Mouse (Mus musculus) liver, adult 2 months (tissue): ENCODE measurements around the gene Tsks. TPM values are rescaled to one million over a fixed set of nuclear protein-coding genes. Genes with fewer than 3 reads are reported as not detected.

ENCODE experiments used
- DNase-seq: peaks from one replicate; pipeline ENCODE4 v3.0.0-alpha.2; 2011; ENCODE audit warnings: low read depth, low spot score; ENCODE audit errors: extremely low read depth
- H3K27ac ChIP-seq: fragments of 200-500 bp; replicated peaks from 2 replicates; pipeline ENCODE4 v1.5.1; 2012; ENCODE audit warnings: low read depth, mild to moderate bottlenecking, control low read depth, inconsistent platforms, low read length; ENCODE audit not compliant: insufficient read depth
- H3K27me3 ChIP-seq: fragments of 200-500 bp; 2 replicates; pipeline ENCODE4 v1.6.1; 2012; ENCODE audit warnings: mild to moderate bottlenecking, moderate library complexity, low read length, inconsistent platforms; ENCODE audit not compliant: control insufficient read depth, insufficient read depth
- H3K36me3 ChIP-seq: fragments of 200-500 bp; 2 replicates; pipeline ENCODE4 v1.6.1; 2012; ENCODE audit warnings: low read length, inconsistent platforms; ENCODE audit not compliant: control insufficient read depth, insufficient read depth
- H3K4me1 ChIP-seq: fragments of 200-500 bp; 2 replicates; pipeline ENCODE4 v1.6.1; 2011; ENCODE audit warnings: low read length; ENCODE audit not compliant: control insufficient read depth, insufficient read depth
- H3K4me3 ChIP-seq: fragments of 200-500 bp; 2 replicates; pipeline ENCODE4 v1.5.1; 2011; ENCODE audit warnings: low read depth, mild to moderate bottlenecking, control low read depth, low read length, moderate library complexity; ENCODE audit not compliant: insufficient read depth
- H3K79me2 ChIP-seq: fragments of 200-500 bp; 2 replicates; pipeline ENCODE4 v1.6.1; 2012; ENCODE audit warnings: inconsistent platforms, mild to moderate bottlenecking, low read length, moderate library complexity; ENCODE audit not compliant: control insufficient read depth, insufficient read depth
- H3K9ac ChIP-seq: fragments of 200-500 bp; 2 replicates; pipeline ENCODE4 v1.6.1; 2012; ENCODE audit warnings: low read depth, mild to moderate bottlenecking, control low read depth, inconsistent platforms, low read length
- CTCF ChIP-seq: fragments of 200-500 bp; IDR thresholded peaks from 2 replicates; pipeline ENCODE4 v1.5.1; 2011; ENCODE audit warnings: low read depth, low read length, control low read depth
- POLR2A ChIP-seq: fragments of 200-500 bp; IDR thresholded peaks from 2 replicates; pipeline ENCODE4 v1.6.1; 2011; ENCODE audit warnings: low read length, control low read depth; ENCODE audit not compliant: insufficient read depth; ENCODE audit errors: extremely low read depth
- WGBS: fragments of 180-500 bp; shearing (Covaris S2); methylation state at CpG from one replicate; pipeline ENCODE4 v1.1.7; 2018; 5-methylcytosine and 5-hydroxymethylcytosine counted together
- polyA plus RNA-seq: library from polyadenylated mRNA; depleted of rRNA; stranded (reverse); fragments of >200 nt; gene quantifications from 2 replicates; pipeline ENCODE4 v1.2.3, GENCODE M21; 2012
- total RNA-seq: library from RNA; depleted of rRNA; stranded (reverse); fragments of >200 nt; gene quantifications from 2 replicates; pipeline ENCODE4 v1.2.3, GENCODE M21; 2014

Tsks gene
- total and polyA plus RNA-seq, 2 experiments = 0.20 TPM; not detected in 1

DNA sequence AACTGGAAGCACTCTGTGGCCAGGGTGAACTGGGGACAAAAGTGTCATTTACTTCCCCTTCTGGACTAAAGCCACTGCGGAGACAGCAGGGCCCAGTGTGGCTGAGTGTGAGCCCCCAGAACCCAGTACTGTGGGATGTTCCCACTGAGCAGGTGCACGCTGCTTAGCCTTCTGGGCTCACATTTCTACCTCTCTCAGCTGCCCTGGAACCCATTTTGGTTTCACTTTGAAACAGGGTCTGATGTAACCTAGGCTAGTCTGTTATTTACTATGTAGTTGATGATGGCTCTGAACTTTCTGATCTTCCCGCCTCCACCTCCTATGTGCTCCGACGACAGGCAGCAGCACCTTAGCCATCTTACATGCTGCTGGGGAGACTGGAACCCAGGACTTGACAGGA is 19.8 kb downstream of the Tsks start:
- no peak for TF ChIP-seq CTCF
- TF ChIP-seq POLR2A = no peak
- no peak for DNase-seq
- 66% methylated on average over 5 of the region's 5 CpGs for whole genome bisulfite sequencing
- no peaks in the 10 kb centered on the region for H3K4me1 ChIP-seq
- no peaks in the 10 kb centered on the region for H3K36me3 ChIP-seq
- H3K4me3 ChIP-seq = no peak overlapping the region
- H3K27ac ChIP-seq = no peak overlapping the region
- H3K27me3 ChIP-seq = no peaks in the 10 kb centered on the region
- H3K9ac ChIP-seq = no peak overlapping the region
- H3K79me2 ChIP-seq = no peaks in the 10 kb centered on the region

DNA sequence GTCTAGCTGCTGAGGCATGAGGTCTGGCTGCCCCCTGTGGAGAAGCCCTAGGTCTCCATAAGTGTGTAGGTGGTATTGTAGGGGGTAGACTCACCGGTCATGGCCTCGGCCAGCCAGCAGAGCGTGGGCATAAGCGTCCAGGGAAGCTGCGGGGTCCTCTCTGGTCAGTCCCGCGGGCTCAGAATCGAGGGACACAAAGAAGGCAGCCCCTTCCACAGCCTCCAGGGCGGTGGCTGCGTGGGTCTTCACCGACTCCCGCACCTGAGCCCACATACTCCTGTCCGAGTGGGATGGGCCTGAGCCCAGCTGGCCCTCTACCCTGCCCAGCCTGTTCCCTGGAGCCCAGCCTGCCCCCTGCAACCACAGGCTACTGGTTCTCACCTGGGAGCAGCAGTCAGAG is 22.0 kb downstream of the Tsks start:
- no peak for DNase-seq
- no peaks in the 10 kb centered on the region for H3K4me1 ChIP-seq
- no peaks in the 10 kb centered on the region for H3K36me3 ChIP-seq
- TF ChIP-seq CTCF (no peak), POLR2A (no peak)
- 98% methylated on average over 13 of the region's 13 CpGs for WGBS
- no peak overlapping the region for H3K27ac ChIP-seq
- H3K4me3 ChIP-seq = no peak overlapping the region
- no peaks in the 10 kb centered on the region for H3K27me3 ChIP-seq
- H3K79me2 ChIP-seq = no peaks in the 10 kb centered on the region
- H3K9ac ChIP-seq = no peak overlapping the region

DNA sequence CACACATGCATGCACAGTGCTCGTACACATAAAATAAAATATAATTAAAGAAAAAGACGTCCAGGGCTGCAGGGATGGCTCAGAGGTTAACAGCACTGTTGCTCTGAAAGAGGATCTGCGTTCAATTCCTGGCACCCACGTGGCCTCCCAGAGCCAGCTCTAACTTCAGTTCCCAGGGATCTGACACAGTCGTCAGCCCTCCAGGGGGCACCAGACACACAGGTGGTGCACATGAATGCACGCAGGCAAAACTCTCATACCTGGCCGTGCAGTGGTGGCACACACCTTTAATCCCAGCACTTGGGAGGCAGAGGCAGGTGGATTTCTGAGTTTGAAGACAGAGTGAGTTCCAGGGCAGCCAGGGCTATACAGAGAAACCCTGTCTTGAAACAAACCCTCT is 23.0 kb downstream of the Tsks start:
- TF ChIP-seq CTCF (peak; percentile 51), POLR2A (no peak)

DNA sequence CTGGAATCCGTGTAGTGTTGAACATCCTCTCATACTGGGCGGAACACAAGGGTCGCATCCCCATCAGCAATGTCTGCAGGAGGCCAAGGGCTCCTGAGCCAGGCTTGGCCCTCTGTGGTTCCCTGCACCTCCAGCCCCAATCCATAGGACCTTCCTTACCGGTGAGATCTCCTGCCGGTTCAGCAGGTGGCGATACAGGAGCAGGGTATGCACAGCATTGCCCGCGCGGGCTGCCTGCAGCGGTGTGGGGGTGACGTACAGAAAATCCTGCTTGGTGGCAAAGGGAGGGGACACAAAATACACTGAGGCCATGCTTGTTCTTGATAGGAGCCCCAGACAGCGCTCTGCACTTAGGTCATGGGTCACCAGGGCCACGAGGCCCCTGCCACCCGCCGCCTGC is 23.6 kb downstream of the Tsks start:
- DNase-seq = no peak
- 58% methylated on average over 15 of the region's 15 CpGs for WGBS
- no peak for TF ChIP-seq CTCF
- TF ChIP-seq POLR2A = no peak
- no peak overlapping the region for H3K9ac ChIP-seq
- H3K4me1 ChIP-seq = no peaks in the 10 kb centered on the region
- H3K4me3 ChIP-seq = no peak overlapping the region
- H3K79me2 ChIP-seq = no peaks in the 10 kb centered on the region
- H3K27ac ChIP-seq = no peak overlapping the region
- H3K36me3 ChIP-seq = no peaks in the 10 kb centered on the region
- no peaks in the 10 kb centered on the region for H3K27me3 ChIP-seq

More for the DNA sequence above, 23.0 kb downstream of the Tsks start:
- no peak overlapping the region for H3K4me3 ChIP-seq
- WGBS = 64% methylated on average over 7 of the region's 7 CpGs
- H3K79me2 ChIP-seq = no peaks in the 10 kb centered on the region
- no peak for DNase-seq
- no peaks in the 10 kb centered on the region for H3K36me3 ChIP-seq
- no peaks in the 10 kb centered on the region for H3K4me1 ChIP-seq
- H3K27ac ChIP-seq = no peak overlapping the region
- H3K27me3 ChIP-seq = no peaks in the 10 kb centered on the region
- H3K9ac ChIP-seq = no peak overlapping the region

- TF ChIP-seq POLR2A = no peak
- Histone ChIP-seq H3K4me1 (no peaks in the 10 kb centered on the region), H3K9ac (peak overlapping the region; percentile 52), H3K27ac (no peak overlapping the region), H3K4me3 (peak overlapping the region; percentile 65), H3K79me2 (no peaks in the 10 kb centered on the region), H3K27me3 (no peaks in the 10 kb centered on the region), H3K36me3 (no peaks in the 10 kb centered on the region)
- WGBS = 1% methylated on average over 36 of the region's 36 CpGs
- DNase-seq = peak; percentile 78
Measured at GRCm38 (mm10) chr7:44970231-44970691, 27.3 kb downstream of the Tsks start.

GRCm38 (mm10) chr7:44971142-44971541 is 28.1 kb downstream of the Tsks start:
- H3K4me1 ChIP-seq = no peaks in the 10 kb centered on the region
- H3K79me2 ChIP-seq = no peaks in the 10 kb centered on the region
- 69% methylated on average over 7 of the region's 7 CpGs for WGBS
- H3K36me3 ChIP-seq = no peaks in the 10 kb centered on the region
- H3K9ac ChIP-seq = no peak overlapping the region
- no peak overlapping the region for H3K27ac ChIP-seq
- no peaks in the 10 kb centered on the region for H3K27me3 ChIP-seq
- no peak overlapping the region for H3K4me3 ChIP-seq
- no peak for TF ChIP-seq CTCF
- no peak for TF ChIP-seq POLR2A
- no peak for DNase-seq
